Mouse (Mus musculus): ENCODE data around the gene Abtb2. TPM values are rescaled to one million over a fixed set of nuclear protein-coding genes. Genes with fewer than 3 reads are reported as not detected.

Gene Abtb2
- total and polyA plus RNA-seq, 2 experiments: 6.5 to 15.1 TPM

GRCm38 (mm10) chr2:103742821-103743220, 176.7 kb downstream of the Abtb2 start:
- TF ChIP-seq POLR2A (IDR thresholded peaks at IDR 0.05; ENCODE audit: extremely low read depth, insufficient read depth, low read length) (no peak), CTCF (IDR thresholded peaks at IDR 0.05; ENCODE audit: low read depth, low read length) (no peak)
- Histone ChIP-seq H3K79me2 (ENCODE audit: control insufficient read depth, insufficient read depth, low read length) (peaks cover 2% of the 10 kb centered on the region; the same call in 1 of the 2 replicates), H3K4me3 (ENCODE audit: insufficient read depth, low read depth, low read length) (no peak overlapping the region), H3K27ac (replicated peaks; ENCODE audit: insufficient read depth, low read depth, low read length) (no peak overlapping the region), H3K27me3 (ENCODE audit: control insufficient read depth, insufficient read depth, low read length) (no peaks in the 10 kb centered on the region), H3K4me1 (ENCODE audit: control insufficient read depth, insufficient read depth, low read length) (peaks cover 2% of the 10 kb centered on the region; the same call in 1 of the 2 replicates), H3K36me3 (ENCODE audit: control insufficient read depth, insufficient read depth, low read length) (peaks cover 29% of the 10 kb centered on the region), H3K9ac (ENCODE audit: low read depth, low read length) (no peak overlapping the region)
- DNase-seq (ENCODE audit: extremely low read depth, low read depth, low spot score): no peak
- WGBS: 98% methylated on average over 6 of the region's 6 CpGs

- H3K9ac ChIP-seq (ENCODE audit: low read depth, low read length): no peak overlapping the region
- WGBS: 88% methylated on average over 2 of the region's 2 CpGs
- no peaks in the 10 kb centered on the region for H3K27me3 ChIP-seq (ENCODE audit: control insufficient read depth, insufficient read depth, low read length)
- H3K4me1 ChIP-seq (ENCODE audit: control insufficient read depth, insufficient read depth, low read length): peaks cover 2% of the 10 kb centered on the region; the same call in 1 of the 2 replicates
- peaks cover 29% of the 10 kb centered on the region for H3K36me3 ChIP-seq (ENCODE audit: control insufficient read depth, insufficient read depth, low read length)
- H3K27ac ChIP-seq (replicated peaks; ENCODE audit: insufficient read depth, low read depth, low read length): no peak overlapping the region
- no peak overlapping the region for H3K4me3 ChIP-seq (ENCODE audit: insufficient read depth, low read depth, low read length)
- TF ChIP-seq POLR2A (IDR thresholded peaks at IDR 0.05; ENCODE audit: extremely low read depth, insufficient read depth, low read length) (no peak), CTCF (IDR thresholded peaks at IDR 0.05; ENCODE audit: low read depth, low read length) (no peak)
- H3K79me2 ChIP-seq (ENCODE audit: control insufficient read depth, insufficient read depth, low read length): peaks cover 2% of the 10 kb centered on the region; the same call in 1 of the 2 replicates
- no peak for DNase-seq (ENCODE audit: extremely low read depth, low read depth, low spot score)
These were observed 177.4 kb downstream of the Abtb2 start for GRCm38 (mm10) chr2:103743536-103743935.

GRCm38 (mm10) chr2:103743988-103744387, 177.9 kb downstream of the Abtb2 start:
- Histone ChIP-seq H3K4me1 (ENCODE audit: control insufficient read depth, insufficient read depth, low read length) (peaks cover 2% of the 10 kb centered on the region; the same call in 1 of the 2 replicates), H3K27ac (replicated peaks; ENCODE audit: insufficient read depth, low read depth, low read length) (no peak overlapping the region), H3K27me3 (ENCODE audit: control insufficient read depth, insufficient read depth, low read length) (no peaks in the 10 kb centered on the region), H3K9ac (ENCODE audit: low read depth, low read length) (no peak overlapping the region), H3K36me3 (ENCODE audit: control insufficient read depth, insufficient read depth, low read length) (peaks cover 26% of the 10 kb centered on the region), H3K4me3 (ENCODE audit: insufficient read depth, low read depth, low read length) (no peak overlapping the region), H3K79me2 (ENCODE audit: control insufficient read depth, insufficient read depth, low read length) (peaks cover 2% of the 10 kb centered on the region; the same call in 1 of the 2 replicates)
- 84% methylated on average over 7 of the region's 7 CpGs for WGBS
- peak; percentile 82 for TF ChIP-seq CTCF (IDR thresholded peaks at IDR 0.05; ENCODE audit: low read depth, low read length)
- no peak for TF ChIP-seq POLR2A (IDR thresholded peaks at IDR 0.05; ENCODE audit: extremely low read depth, insufficient read depth, low read length)
- peak; percentile 34 for DNase-seq (ENCODE audit: extremely low read depth, low read depth, low spot score)

GRCm38 (mm10) chr2:103745481-103745880, 179.4 kb downstream of the Abtb2 start:
- H3K27ac ChIP-seq (replicated peaks; ENCODE audit: insufficient read depth, low read depth, low read length): no peak overlapping the region
- no peak overlapping the region for H3K9ac ChIP-seq (ENCODE audit: low read depth, low read length)
- WGBS: 79% methylated on average over 5 of the region's 5 CpGs
- H3K79me2 ChIP-seq (ENCODE audit: control insufficient read depth, insufficient read depth, low read length): peaks cover 2% of the 10 kb centered on the region; the same call in 1 of the 2 replicates
- peaks cover 2% of the 10 kb centered on the region; the same call in 1 of the 2 replicates for H3K4me1 ChIP-seq (ENCODE audit: control insufficient read depth, insufficient read depth, low read length)
- DNase-seq (ENCODE audit: extremely low read depth, low read depth, low spot score): peak; percentile 34
- TF ChIP-seq POLR2A (IDR thresholded peaks at IDR 0.05; ENCODE audit: extremely low read depth, insufficient read depth, low read length): no peak
- no peak for TF ChIP-seq CTCF (IDR thresholded peaks at IDR 0.05; ENCODE audit: low read depth, low read length)
- H3K27me3 ChIP-seq (ENCODE audit: control insufficient read depth, insufficient read depth, low read length): no peaks in the 10 kb centered on the region
- H3K36me3 ChIP-seq (ENCODE audit: control insufficient read depth, insufficient read depth, low read length): peaks cover 24% of the 10 kb centered on the region
- no peak overlapping the region for H3K4me3 ChIP-seq (ENCODE audit: insufficient read depth, low read depth, low read length)

GRCm38 (mm10) chr2:103746096-103746495, 180.0 kb downstream of the Abtb2 start:
- 76% methylated on average over 2 of the region's 2 CpGs for WGBS
- Histone ChIP-seq H3K27ac (replicated peaks; ENCODE audit: insufficient read depth, low read depth, low read length) (no peak overlapping the region), H3K27me3 (ENCODE audit: control insufficient read depth, insufficient read depth, low read length) (no peaks in the 10 kb centered on the region), H3K4me1 (ENCODE audit: control insufficient read depth, insufficient read depth, low read length) (peaks cover 2% of the 10 kb centered on the region; the same call in 1 of the 2 replicates), H3K4me3 (ENCODE audit: insufficient read depth, low read depth, low read length) (no peak overlapping the region), H3K79me2 (ENCODE audit: control insufficient read depth, insufficient read depth, low read length) (peaks cover 2% of the 10 kb centered on the region; the same call in 1 of the 2 replicates), H3K9ac (ENCODE audit: low read depth, low read length) (no peak overlapping the region), H3K36me3 (ENCODE audit: control insufficient read depth, insufficient read depth, low read length) (peaks cover 26% of the 10 kb centered on the region)
- TF ChIP-seq POLR2A (IDR thresholded peaks at IDR 0.05; ENCODE audit: extremely low read depth, insufficient read depth, low read length) (no peak), CTCF (IDR thresholded peaks at IDR 0.05; ENCODE audit: low read depth, low read length) (no peak)
- no peak for DNase-seq (ENCODE audit: extremely low read depth, low read depth, low spot score)

- Histone ChIP-seq H3K79me2 (ENCODE audit: control insufficient read depth, insufficient read depth, low read length) (peaks cover 2% of the 10 kb centered on the region; the same call in 1 of the 2 replicates), H3K4me3 (ENCODE audit: insufficient read depth, low read depth, low read length) (no peak overlapping the region), H3K4me1 (ENCODE audit: control insufficient read depth, insufficient read depth, low read length) (peaks cover 2% of the 10 kb centered on the region; the same call in 1 of the 2 replicates), H3K27ac (replicated peaks; ENCODE audit: insufficient read depth, low read depth, low read length) (no peak overlapping the region), H3K36me3 (ENCODE audit: control insufficient read depth, insufficient read depth, low read length) (peaks cover 30% of the 10 kb centered on the region), H3K9ac (ENCODE audit: low read depth, low read length) (no peak overlapping the region), H3K27me3 (ENCODE audit: control insufficient read depth, insufficient read depth, low read length) (no peaks in the 10 kb centered on the region)
- no peak for DNase-seq (ENCODE audit: extremely low read depth, low read depth, low spot score)
- 92% methylated on average over 2 of the region's 2 CpGs for WGBS
- TF ChIP-seq CTCF (IDR thresholded peaks at IDR 0.05; ENCODE audit: low read depth, low read length) (no peak), POLR2A (IDR thresholded peaks at IDR 0.05; ENCODE audit: extremely low read depth, insufficient read depth, low read length) (no peak)
These were observed 180.7 kb downstream of the Abtb2 start for GRCm38 (mm10) chr2:103746761-103747160.

All from liver, adult 2 months (tissue).